Mouse (Mus musculus): ENCODE results near the gene Adora1.

Adora1 gene

DNA sequence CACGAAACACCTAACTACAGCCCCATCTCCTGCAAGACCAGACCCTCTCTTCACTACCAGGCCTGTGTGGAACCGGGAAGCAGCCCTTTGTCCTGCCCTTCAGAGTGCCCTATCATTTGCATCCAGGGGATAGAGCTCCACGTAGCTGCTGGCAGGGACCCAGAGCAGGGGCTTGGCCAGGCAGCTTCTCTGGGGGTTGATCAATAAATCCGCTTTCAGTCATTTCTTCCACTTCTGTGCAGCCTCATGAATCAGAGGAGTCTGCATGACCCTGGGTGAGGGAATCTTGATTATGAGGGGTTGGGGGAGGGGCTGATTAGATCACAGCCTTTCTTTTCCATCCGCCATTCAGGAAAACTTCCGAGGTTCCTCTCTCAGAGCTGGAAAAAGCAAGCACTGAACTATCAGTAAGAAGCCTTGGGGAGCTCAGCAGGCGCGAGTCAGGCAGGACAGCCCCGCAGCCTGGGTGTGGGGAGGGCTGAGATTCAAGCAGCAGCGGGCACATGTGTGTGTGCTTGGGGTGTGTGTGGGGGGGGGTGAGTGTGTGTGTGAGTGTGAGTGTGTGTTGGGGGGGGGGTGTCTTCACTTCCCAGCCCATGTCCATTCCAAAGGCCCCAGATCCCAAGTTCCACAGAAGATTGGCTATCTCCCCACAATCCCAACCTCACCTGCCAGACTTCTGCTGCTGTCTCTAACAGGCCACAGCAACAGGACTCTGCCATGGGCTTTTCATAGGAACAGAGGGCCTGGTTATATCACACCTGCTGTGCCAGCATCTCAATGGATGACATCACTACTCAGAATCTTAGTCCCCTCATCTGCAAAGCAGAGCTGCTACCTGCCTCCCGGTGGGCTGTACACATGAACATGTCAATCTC is 19.2 kb downstream of the Adora1 start:
- DNase-seq, result no peak

DNA sequence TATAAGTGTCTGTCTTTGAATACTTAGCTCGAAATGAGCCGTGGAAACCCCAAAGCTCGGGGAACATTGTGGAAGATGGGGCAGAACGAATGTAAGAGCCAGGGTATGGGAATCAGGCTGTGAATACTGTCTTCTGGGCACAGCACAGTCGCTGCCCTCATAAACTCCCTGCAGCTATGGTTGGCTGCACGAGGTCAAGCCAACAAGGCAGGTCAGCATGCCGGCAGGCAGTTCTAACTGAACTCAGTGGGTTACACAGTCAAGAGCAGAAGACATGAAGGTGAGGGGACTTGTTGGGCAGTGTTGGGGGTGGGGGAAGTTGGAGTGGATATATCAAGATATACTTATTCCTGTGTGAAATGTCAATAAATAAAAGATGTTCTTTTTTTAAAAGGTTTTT is 20.2 kb downstream of the Adora1 start:
- DNase-seq, result no peak

DNA sequence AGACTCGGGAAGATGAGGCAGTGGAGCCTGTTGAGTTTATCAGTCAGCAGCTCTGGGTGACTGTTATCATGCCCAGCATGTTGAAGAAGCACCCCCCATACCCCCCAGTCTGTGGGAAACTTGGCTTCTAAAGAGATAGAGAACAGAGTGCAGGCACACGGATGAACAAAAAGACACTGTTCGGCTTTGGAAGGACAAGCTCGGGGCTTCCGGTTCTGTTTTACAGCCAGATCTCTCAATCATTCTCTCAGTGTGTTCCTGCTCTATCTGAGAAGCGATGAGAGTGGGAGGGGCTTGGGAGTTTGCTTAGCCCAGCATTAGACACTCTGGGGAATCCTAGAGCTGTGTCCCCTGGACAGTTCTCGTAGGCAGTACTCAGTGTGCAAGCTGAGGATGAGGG is 21.8 kb downstream of the Adora1 start:
- no peak for DNase-seq

- no peak for DNase-seq
Observed at GRCm38 (mm10) chr1:134212351-134212750, 22.9 kb downstream of the Adora1 start.

GRCm38 (mm10) chr1:134211631-134212030 is 23.6 kb downstream of the Adora1 start:
- no peak for DNase-seq

GRCm38 (mm10) chr1:134211043-134211442 is 24.2 kb downstream of the Adora1 start:
- DNase-seq, result no peak

DNA sequence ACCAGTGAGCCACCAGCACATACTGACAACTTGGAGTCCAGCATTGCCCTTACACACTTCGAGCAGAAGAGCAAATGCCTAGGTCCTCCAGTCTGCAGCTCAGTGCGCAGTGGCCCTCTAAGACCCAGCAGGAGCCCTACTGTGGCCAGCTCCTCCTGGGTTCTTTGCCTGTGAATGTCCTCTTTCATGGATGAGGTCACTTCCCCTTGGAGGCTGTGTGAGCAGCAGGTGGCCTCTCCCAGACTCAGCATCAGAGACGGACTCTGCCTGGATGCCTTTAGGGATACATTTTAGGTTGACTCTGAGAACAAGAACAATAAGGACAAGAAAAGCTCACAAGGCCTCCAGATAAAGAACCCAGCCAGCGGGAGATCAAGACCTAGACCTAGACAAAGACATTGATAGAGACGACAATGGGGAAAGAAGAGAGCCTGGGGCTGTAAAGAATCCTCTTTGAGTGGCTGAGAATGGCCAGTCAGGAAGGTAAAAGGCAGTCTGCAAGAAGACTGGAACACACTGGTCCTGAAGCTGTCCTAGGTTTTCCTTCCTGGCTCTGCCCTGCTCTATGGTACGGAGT is 25.0 kb downstream of the Adora1 start:
- DNase-seq, result no peak

DNA sequence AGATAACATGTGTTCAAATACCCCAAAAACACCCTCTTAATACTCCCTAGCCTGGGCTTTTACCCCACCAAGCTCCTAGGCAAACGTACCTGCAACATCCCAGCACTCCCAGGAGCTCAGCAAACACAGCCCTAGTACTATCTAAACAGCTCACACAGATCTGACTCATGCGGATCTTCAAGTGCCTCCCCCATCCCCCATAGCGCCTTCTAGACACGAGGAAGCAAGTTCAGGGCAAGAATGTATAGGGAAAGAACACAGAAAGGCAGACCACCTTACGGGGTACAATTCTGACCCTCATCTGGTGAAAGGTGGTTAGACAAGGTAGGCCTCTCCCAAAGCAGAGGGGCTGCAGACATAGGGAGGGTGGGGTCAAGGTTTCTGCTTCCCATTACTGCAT is 29.1 kb downstream of the Adora1 start:
- no peak for DNase-seq

GRCm38 (mm10) chr1:134205296-134206018 is 29.8 kb downstream of the Adora1 start:
- no peak for DNase-seq

- DNase-seq, result no peak
Observed at GRCm38 (mm10) chr1:134204230-134204629, 31.0 kb downstream of the Adora1 start.

DNA sequence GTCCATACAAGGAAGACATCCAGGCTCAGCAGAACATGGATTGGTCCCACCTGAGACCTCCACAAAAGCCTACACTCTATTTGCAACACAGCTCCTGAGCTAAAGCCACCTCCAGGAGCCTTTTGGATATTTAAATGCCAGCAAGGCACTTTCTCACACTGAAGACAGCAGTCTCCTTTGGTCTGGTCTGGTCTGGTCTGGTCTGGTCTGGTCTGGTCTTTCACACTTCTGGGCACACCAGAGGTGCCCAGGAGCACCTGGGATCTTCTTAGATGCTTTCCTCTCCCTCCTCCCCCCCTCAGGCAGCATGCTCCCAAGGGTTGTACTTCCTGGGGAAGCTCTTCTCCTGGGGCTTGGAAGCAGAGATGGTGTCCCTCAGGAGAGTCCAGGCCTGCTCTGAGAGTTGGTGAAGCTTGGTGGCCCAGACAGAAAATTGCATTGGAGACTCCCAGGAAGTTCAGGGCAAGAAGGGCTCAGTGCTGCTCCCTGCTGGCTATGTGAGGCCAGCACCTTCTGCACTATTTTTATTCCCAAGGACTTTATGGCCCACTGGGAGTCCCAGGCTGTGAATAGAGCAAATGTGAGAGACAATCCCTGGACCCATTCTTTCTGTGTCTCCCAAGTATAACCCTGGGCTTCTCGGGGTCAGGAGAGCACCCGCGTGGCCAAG is 33.3 kb downstream of the Adora1 start:
- peak; percentile 80 for DNase-seq

- DNase-seq, result no peak
Observed at GRCm38 (mm10) chr1:134200998-134201686, 34.1 kb downstream of the Adora1 start.

GRCm38 (mm10) chr1:134200481-134200880 is 34.8 kb downstream of the Adora1 start:
- no peak for DNase-seq

- no peak for DNase-seq
Observed at GRCm38 (mm10) chr1:134198197-134198995, 36.8 kb downstream of the Adora1 start.

GRCm38 (mm10) chr1:134197325-134197982 is 37.8 kb downstream of the Adora1 start:
- no peak for DNase-seq

DNA sequence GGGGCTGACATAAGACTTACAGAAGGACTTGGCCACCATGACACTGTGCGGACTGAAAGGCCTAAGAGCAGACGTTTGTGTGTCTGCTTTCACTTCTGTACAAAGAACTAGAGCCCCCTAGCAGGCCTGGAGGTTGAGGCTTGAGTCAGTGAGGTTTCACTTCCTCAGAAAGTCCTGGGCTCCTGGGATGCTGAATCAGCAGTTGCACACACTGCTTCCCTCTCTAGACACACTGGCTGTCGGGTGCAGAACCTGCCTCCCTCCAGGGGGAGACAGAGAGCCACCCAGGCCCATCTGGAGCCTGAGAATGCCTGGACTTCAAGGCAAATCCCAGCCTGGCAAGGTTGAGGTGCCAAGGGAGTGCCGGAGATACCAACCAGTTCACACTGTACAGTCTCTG is 38.8 kb downstream of the Adora1 start:
- peak; percentile 77 for DNase-seq

GRCm38 (mm10) chr1:134195979-134196378 is 39.3 kb downstream of the Adora1 start:
- peak; percentile 36 for DNase-seq

DNA sequence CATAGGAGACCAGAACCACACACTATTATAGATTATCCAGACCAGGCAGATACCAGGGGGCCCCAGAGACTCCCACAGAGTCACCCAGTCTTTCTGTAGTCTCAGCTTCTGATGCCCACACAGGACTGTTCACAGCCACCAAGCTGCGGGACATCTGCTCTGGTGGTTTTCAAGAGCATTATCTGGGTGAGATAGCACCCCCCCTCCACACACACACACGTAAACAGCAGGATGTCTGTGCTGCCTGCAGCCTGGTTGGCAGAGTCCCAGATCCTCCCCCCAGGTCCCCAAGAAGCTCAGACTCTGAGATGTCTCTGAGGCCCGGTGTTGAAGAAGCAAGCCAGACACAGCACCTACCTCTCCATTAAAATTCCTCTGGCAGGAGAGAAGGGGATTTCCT is 39.7 kb downstream of the Adora1 start:
- no peak for DNase-seq

- no peak for DNase-seq
Observed at GRCm38 (mm10) chr1:134195117-134195516, 40.1 kb downstream of the Adora1 start.

DNA sequence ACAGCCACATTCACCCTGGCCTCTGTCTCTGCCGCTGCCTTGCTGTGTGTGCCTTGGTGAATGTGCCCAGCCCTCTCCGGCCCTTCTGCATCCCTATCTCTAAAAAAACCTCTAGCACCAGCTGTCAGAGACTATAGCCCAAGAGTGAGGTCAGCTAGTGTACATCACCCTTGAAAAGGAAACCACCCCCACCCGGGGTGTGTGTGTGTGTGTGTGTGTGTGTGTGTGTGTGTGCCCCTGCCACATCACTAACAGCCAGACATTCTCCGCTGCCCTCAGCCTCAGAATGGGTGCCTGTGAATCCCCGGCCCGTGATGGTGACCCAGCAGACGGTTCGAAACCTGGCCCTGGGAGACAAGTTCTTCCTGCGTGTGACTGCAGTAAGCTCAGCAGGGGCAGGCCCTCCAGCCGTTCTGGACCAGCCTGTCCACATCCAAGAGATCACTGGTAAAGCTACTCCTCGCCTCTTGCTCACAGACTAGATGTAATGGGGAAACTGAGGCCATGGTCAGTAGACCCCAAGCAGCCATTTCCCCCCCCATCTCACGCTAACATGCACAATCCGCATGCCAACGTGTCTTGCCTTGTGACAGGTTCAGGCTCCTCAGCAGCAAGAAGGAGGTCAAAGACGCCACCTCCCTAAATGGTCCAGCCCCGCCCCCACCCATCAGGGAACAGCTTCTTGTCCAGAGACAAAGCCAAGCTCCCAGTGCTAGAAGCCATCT is 40.8 kb downstream of the Adora1 start:
- DNase-seq, result no peak
